Mouse (Mus musculus) urinary bladder, postnatal 14 days (tissue): Measurements from ENCODE around the gene Gorasp1.

Experiments
- DNase-seq: peaks from one replicate; pipeline ENCODE4 v3.0.0; 2021; ENCODE audit warnings: low spot score

Gorasp1 gene

GRCm38 (mm10) chr9:119972582-119972981, 35.2 kb upstream of the Gorasp1 start:
- DNase-seq: no peak

- no peak for DNase-seq
These were observed 34.8 kb upstream of the Gorasp1 start for GRCm38 (mm10) chr9:119972166-119972565.

- DNase-seq: peak; percentile 77
These were observed 33.6 kb upstream of the Gorasp1 start for GRCm38 (mm10) chr9:119970763-119971656.

GRCm38 (mm10) chr9:119970221-119970620, 32.9 kb upstream of the Gorasp1 start:
- peak; percentile 76 for DNase-seq

- DNase-seq: no peak
These were observed 32.4 kb upstream of the Gorasp1 start for GRCm38 (mm10) chr9:119969811-119970210.

- no peak for DNase-seq
These were observed 29.0 kb upstream of the Gorasp1 start for GRCm38 (mm10) chr9:119966221-119966910.

GRCm38 (mm10) chr9:119965186-119965585, 27.8 kb upstream of the Gorasp1 start:
- DNase-seq: no peak

GRCm38 (mm10) chr9:119964206-119964605, 26.8 kb upstream of the Gorasp1 start:
- no peak for DNase-seq

GRCm38 (mm10) chr9:119962987-119963667, 25.8 kb upstream of the Gorasp1 start:
- peak; percentile 71 for DNase-seq

GRCm38 (mm10) chr9:119962216-119962615, 24.9 kb upstream of the Gorasp1 start:
- no peak for DNase-seq

GRCm38 (mm10) chr9:119958835-119959234, 21.5 kb upstream of the Gorasp1 start:
- no peak for DNase-seq

GRCm38 (mm10) chr9:119951388-119951787, 14.0 kb upstream of the Gorasp1 start:
- no peak for DNase-seq

GRCm38 (mm10) chr9:119950434-119950833, 13.1 kb upstream of the Gorasp1 start:
- no peak for DNase-seq

GRCm38 (mm10) chr9:119948804-119949203, 11.4 kb upstream of the Gorasp1 start:
- no peak for DNase-seq

- DNase-seq: no peak
These were observed 8.0 kb upstream of the Gorasp1 start for GRCm38 (mm10) chr9:119945173-119945900.

- no peak for DNase-seq
These were observed 6.0 kb upstream of the Gorasp1 start for GRCm38 (mm10) chr9:119943326-119943725.

- DNase-seq: no peak
These were observed 4.5 kb upstream of the Gorasp1 start for GRCm38 (mm10) chr9:119941861-119942260.

GRCm38 (mm10) chr9:119941407-119941806, 4.0 kb upstream of the Gorasp1 start:
- no peak for DNase-seq

- no peak for DNase-seq
These were observed 2.3 kb upstream of the Gorasp1 start for GRCm38 (mm10) chr9:119939646-119940045.

- DNase-seq: no peak
These were observed 1.1 kb upstream of the Gorasp1 start for GRCm38 (mm10) chr9:119938496-119938895.

GRCm38 (mm10) chr9:119933675-119934074, 3.7 kb downstream of the Gorasp1 start:
- no peak for DNase-seq

GRCm38 (mm10) chr9:119932358-119932757, 5.0 kb downstream of the Gorasp1 start:
- DNase-seq: peak; percentile 39
